Mouse (Mus musculus): ENCODE measurements around the gene Krit1. TPM values are rescaled to one million over a fixed set of nuclear protein-coding genes. Genes with fewer than 3 reads are reported as not detected.
"Not testable (repeated sequence)": the region's sequence is repeated elsewhere in the genome, so short reads cannot be mapped to it uniquely, and the experiment has no call there.

Gene Krit1
- total and polyA plus RNA-seq, 2 experiments from 2014 or later = 32.8 to 33.0 TPM

GRCm38 (mm10) chr5:3787548-3787947, 15.4 kb upstream of the Krit1 start:
- no peak for TF ChIP-seq CTCF (IDR thresholded peaks at IDR 0.05; ENCODE audit: low read depth)
- Histone ChIP-seq H3K4me3 (ENCODE audit: low read length) (no peak overlapping the region), H3K9me3 (ENCODE audit: low read length) (no peaks in the 10 kb centered on the region), H3K9ac (replicated peaks; ENCODE audit: low read length) (no peak overlapping the region), H3K4me2 (ENCODE audit: low read depth, low read length) (no peak overlapping the region), H3K27ac (no peak overlapping the region), H3K4me1 (ENCODE audit: insufficient read depth, low read length) (peaks cover 3% of the 10 kb centered on the region; the same call in 1 of the 2 replicates), H3K36me3 (ENCODE audit: insufficient read depth, low read length) (no peaks in the 10 kb centered on the region), H3K27me3 (ENCODE audit: insufficient read depth, low read length) (no peaks in the 10 kb centered on the region)
- ATAC-seq (no peak), DNase-seq (ENCODE audit: low spot score) (no peak)
- 70% methylated on average over 4 of the region's 4 CpGs for WGBS

GRCm38 (mm10) chr5:3791048-3791447, 11.9 kb upstream of the Krit1 start:
- Histone ChIP-seq H3K27me3 (ENCODE audit: insufficient read depth, low read length) (no peaks in the 10 kb centered on the region), H3K27ac (no peak overlapping the region), H3K4me2 (ENCODE audit: low read depth, low read length) (no peak overlapping the region), H3K9me3 (ENCODE audit: low read length) (no peaks in the 10 kb centered on the region), H3K4me1 (ENCODE audit: insufficient read depth, low read length) (no peaks in the 10 kb centered on the region), H3K36me3 (ENCODE audit: insufficient read depth, low read length) (no peaks in the 10 kb centered on the region), H3K4me3 (ENCODE audit: low read length) (no peak overlapping the region), H3K9ac (replicated peaks; ENCODE audit: low read length) (no peak overlapping the region)
- TF ChIP-seq CTCF (IDR thresholded peaks at IDR 0.05; ENCODE audit: low read depth) = no peak
- ATAC-seq = no peak
- no peak for DNase-seq (ENCODE audit: low spot score)

- H3K36me3 ChIP-seq (ENCODE audit: insufficient read depth, low read length); DNase-seq (ENCODE audit: low spot score); H3K4me3 ChIP-seq (ENCODE audit: low read length); H3K9ac ChIP-seq (replicated peaks; ENCODE audit: low read length); H3K4me2 ChIP-seq (ENCODE audit: low read depth, low read length); H3K27me3 ChIP-seq (ENCODE audit: insufficient read depth, low read length); H3K27ac ChIP-seq; H3K4me1 ChIP-seq (ENCODE audit: insufficient read depth, low read length); H3K9me3 ChIP-seq (ENCODE audit: low read length); ATAC-seq: not testable (repeated sequence)
- WGBS = 93% methylated on average over 2 of the region's 2 CpGs
These were observed 5.9 kb upstream of the Krit1 start for GRCm38 (mm10) chr5:3797101-3797500.

GRCm38 (mm10) chr5:3798656-3799055, 4.3 kb upstream of the Krit1 start:
- H3K36me3 ChIP-seq (ENCODE audit: insufficient read depth, low read length); H3K4me1 ChIP-seq (ENCODE audit: insufficient read depth, low read length); ATAC-seq; H3K9me3 ChIP-seq (ENCODE audit: low read length); H3K27me3 ChIP-seq (ENCODE audit: insufficient read depth, low read length); DNase-seq (ENCODE audit: low spot score); H3K9ac ChIP-seq (replicated peaks; ENCODE audit: low read length); H3K4me2 ChIP-seq (ENCODE audit: low read depth, low read length); H3K4me3 ChIP-seq (ENCODE audit: low read length); H3K27ac ChIP-seq: not testable (repeated sequence)

GRCm38 (mm10) chr5:3800041-3800440, 2.9 kb upstream of the Krit1 start:
- DNase-seq (ENCODE audit: low spot score) (no peak), ATAC-seq (no peak)
- no peak overlapping the region for H3K4me3 ChIP-seq (ENCODE audit: low read length)
- H3K9me3 ChIP-seq (ENCODE audit: low read length) = no peaks in the 10 kb centered on the region
- no peak overlapping the region for H3K4me2 ChIP-seq (ENCODE audit: low read depth, low read length)
- H3K36me3 ChIP-seq (ENCODE audit: insufficient read depth, low read length) = no peaks in the 10 kb centered on the region
- H3K27ac ChIP-seq = no peak overlapping the region
- no peak overlapping the region for H3K9ac ChIP-seq (replicated peaks; ENCODE audit: low read length)
- WGBS = 90% methylated on average over 1 of the region's 1 CpGs
- no peaks in the 10 kb centered on the region for H3K4me1 ChIP-seq (ENCODE audit: insufficient read depth, low read length)
- TF ChIP-seq CTCF (IDR thresholded peaks at IDR 0.05; ENCODE audit: low read depth) = no peak
- no peaks in the 10 kb centered on the region for H3K27me3 ChIP-seq (ENCODE audit: insufficient read depth, low read length)

GRCm38 (mm10) chr5:3800881-3801280, 2.1 kb upstream of the Krit1 start:
- no peak for TF ChIP-seq CTCF (IDR thresholded peaks at IDR 0.05; ENCODE audit: low read depth)
- Histone ChIP-seq H3K4me1 (ENCODE audit: insufficient read depth, low read length) (no peaks in the 10 kb centered on the region), H3K36me3 (ENCODE audit: insufficient read depth, low read length) (no peaks in the 10 kb centered on the region), H3K9ac (replicated peaks; ENCODE audit: low read length) (no peak overlapping the region), H3K9me3 (ENCODE audit: low read length) (no peaks in the 10 kb centered on the region), H3K4me2 (ENCODE audit: low read depth, low read length) (peak overlapping the region; percentile 94), H3K27me3 (ENCODE audit: insufficient read depth, low read length) (no peaks in the 10 kb centered on the region), H3K4me3 (ENCODE audit: low read length) (0 out of 2 replicates have a peak overlapping the region, but pooled peaks have one; percentile 1), H3K27ac (no peak overlapping the region)
- DNase-seq (ENCODE audit: low spot score) (no peak), ATAC-seq (no peak)
- 78% methylated on average over 4 of the region's 4 CpGs for WGBS

GRCm38 (mm10) chr5:3801672-3802432, 1.1 kb upstream of the Krit1 start:
- H3K9ac ChIP-seq (replicated peaks; ENCODE audit: low read length) = peak overlapping the region; percentile 88
- H3K9me3 ChIP-seq (ENCODE audit: low read length) = no peaks in the 10 kb centered on the region
- peak overlapping the region; percentile 76 for H3K4me3 ChIP-seq (ENCODE audit: low read length)
- H3K27me3 ChIP-seq (ENCODE audit: insufficient read depth, low read length) = no peaks in the 10 kb centered on the region
- no peak for TF ChIP-seq CTCF (IDR thresholded peaks at IDR 0.05; ENCODE audit: low read depth)
- H3K36me3 ChIP-seq (ENCODE audit: insufficient read depth, low read length) = no peaks in the 10 kb centered on the region
- H3K4me1 ChIP-seq (ENCODE audit: insufficient read depth, low read length) = no peaks in the 10 kb centered on the region
- DNase-seq (ENCODE audit: low spot score) (peak; percentile 9), ATAC-seq (peak; percentile 0; the same call in 1 of the 2 replicates)
- WGBS = 4% methylated on average over 18 of the region's 18 CpGs
- peak overlapping the region; percentile 91 for H3K27ac ChIP-seq
- peak overlapping the region; percentile 94 for H3K4me2 ChIP-seq (ENCODE audit: low read depth, low read length)
